Mouse (Mus musculus) thymus, postnatal 36 days (tissue): ENCODE data around the gene Jph4.

Experiments
- DNase-seq, 2 experiments: peaks; one replicate each; pipeline ENCODE4 v3.0.0; 2022; ENCODE audit warnings: mixed read lengths in 2 of 2

The Jph4 gene

GRCm38 (mm10) chr14:55093927-55094326 is 22.8 kb downstream of the Jph4 start:
- DNase-seq: no peak

DNA sequence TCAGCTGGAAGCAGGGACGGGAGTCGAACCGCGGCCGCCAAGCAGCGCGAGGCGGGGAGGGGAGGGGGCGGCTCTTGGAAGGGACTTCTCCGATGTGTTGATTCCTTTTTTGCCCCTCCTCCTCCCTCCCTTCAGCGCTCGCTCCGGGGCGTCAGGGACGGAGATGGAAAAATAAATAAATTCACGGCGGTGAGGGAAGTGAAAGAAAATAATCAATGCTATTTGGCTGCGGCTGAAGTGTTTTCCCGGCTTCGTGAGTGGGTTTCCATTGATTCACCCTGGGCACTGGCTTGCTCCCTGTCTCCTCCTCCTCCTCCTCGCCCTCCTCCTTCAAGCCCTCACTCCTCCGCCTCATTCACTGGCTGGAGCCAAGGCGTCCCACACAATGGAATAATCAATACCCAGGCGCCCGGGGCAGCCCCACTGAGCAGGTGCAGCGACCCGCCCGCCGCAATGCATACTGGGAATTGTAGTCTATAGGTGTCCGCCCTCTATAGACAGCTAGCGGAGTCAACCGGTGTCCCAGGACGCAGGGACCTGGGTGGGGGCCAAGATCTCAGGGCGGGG is 24.6 kb downstream of the Jph4 start, which contains the start of gene Zfhx2:
Gene Zfhx2 (minus strand): TSS at position 314 of the 567 bp plus-strand sequence.
- DNase-seq: peak; percentile 88 to 89

GRCm38 (mm10) chr14:55091209-55091865 is 25.4 kb downstream of the Jph4 start:
- DNase-seq: peak; percentile 27 to 43

- no peak for DNase-seq
Observed at GRCm38 (mm10) chr14:55089199-55089947, 27.4 kb downstream of the Jph4 start.

DNA sequence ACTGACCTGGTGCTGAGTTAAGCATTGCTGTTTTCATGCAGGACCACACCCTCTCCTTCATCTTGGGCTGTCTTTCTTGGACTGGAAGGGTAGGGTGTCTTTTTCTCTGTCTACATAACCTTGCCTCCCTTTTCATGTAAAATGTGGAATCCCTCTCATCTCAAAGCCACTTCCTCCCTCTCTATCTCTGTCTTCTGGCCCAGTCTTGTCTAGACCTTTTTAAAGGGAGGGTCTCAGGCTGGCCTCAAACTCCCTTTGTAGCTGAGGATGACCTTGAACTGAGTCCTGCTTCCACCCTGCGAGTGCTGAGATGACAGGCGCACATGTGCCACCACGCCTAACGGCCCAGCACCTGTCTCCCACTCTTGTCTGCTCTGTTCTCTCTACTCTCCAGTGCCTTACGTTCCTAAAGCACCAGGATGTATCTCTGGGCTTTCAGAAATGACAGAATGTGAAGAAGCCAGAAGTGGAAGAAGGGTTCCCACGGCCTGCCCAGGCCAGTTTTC is 30.7 kb downstream of the Jph4 start:
- no peak for DNase-seq

- DNase-seq: no peak
Observed at GRCm38 (mm10) chr14:55085324-55086008, 31.3 kb downstream of the Jph4 start.

DNA sequence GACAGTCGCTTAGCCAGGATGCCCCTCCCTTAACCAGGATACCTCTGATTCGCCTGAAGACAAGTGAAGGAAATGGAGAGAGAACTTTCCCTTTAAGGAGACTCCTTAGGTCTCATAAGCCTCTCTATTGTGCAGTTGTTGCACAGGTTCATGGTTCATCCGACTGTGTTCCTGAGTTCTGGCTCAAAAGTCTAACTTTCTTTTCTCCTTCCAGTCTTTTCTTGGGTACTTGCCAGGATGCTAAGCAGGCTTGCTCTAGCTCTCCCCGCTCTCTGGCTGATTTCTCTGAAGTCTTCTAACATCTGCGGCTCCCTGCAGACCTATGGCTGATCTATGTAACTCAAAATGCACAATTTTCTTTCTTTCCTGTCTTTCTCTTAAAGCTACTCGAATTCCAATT is 33.3 kb downstream of the Jph4 start:
- no peak for DNase-seq

DNA sequence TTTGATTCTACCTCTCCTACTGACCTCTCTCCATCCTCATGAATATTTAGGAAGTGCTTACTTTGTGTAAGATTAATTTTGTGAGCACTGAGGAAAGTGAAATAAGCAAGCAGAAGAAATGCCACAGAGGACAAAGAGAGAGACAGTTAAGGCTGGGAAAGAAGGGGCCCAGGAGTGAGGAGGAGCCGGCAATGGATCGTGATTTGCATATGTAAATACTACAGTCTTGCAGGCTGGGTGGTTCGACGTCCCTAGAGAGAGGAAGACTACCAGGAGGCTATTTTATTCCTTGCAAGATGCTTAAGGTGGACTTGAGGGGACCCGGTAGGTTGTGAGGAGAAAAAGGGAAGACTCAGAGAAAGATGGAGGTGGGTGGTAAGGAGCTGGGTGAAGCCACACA is 35.6 kb downstream of the Jph4 start:
- DNase-seq: no peak

GRCm38 (mm10) chr14:55079214-55079970 is 37.3 kb downstream of the Jph4 start:
- DNase-seq: peak; percentile 70 to 73

- no peak for DNase-seq
Observed at GRCm38 (mm10) chr14:55078366-55078989, 38.3 kb downstream of the Jph4 start.

DNA sequence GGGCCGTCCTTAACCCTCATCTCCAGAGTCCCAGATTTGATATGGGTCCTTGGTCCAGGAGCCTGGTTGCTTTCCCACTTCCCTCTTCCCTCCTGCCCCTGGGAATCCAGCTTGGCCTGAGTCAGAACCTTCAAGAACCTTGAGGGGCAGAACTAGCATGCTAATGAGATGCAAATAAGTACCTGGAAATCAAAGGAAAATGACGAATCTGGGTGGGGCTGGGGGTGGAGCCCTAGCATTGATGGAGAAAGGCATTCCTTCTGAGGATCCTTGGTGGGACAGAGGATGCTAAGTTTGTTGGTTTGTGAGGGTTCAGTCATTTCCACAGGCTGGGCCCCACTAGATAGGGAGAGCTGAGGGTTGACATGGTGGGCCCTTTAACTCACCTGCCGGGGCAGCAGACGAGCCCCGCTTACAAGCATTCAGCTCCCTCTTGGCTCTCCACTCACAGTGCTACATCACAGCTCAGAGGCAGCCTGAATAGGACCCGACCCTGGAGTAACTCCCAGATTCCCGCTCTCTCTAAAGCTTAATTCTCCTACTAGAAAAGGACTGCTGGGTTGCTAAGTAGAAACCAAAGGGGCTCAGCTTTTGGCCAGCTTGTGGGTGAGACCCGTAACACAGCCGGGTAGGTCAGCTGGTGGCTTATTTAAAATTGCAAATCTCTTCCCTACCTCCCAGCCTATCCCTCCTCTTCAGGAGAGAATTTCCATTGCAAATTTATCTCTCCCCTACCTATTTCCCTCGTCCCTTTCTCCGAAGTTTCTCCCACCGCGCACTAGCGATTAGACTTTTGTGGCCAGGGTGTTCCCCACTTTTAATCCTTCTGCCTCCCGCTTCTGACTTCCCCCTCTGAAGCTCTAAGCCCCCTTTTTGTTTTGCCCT is 39.0 kb downstream of the Jph4 start:
- no peak for DNase-seq

GRCm38 (mm10) chr14:55076956-55077355 is 39.8 kb downstream of the Jph4 start:
- no peak for DNase-seq

GRCm38 (mm10) chr14:55076224-55076623 is 40.5 kb downstream of the Jph4 start:
- no peak for DNase-seq

DNA sequence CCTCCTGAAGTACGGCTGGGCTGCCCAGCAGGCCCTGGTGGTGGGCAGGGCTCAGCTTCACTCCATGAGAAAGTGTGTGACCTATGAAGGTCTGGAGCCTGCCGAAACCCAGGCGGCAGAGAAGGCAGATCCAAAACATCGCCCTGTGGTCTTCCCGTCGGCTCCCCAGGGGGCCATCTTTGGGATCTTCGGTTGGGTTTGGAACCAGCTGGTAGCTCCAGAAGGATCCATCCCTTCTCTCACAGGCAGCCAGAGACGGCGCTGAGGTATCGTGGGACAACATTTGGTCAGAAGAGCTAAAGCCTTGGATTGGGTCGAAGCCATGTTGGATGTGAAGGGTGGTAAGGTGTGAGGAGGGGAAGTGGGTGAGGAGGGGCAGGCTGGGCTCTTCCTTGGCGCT is 42.3 kb downstream of the Jph4 start:
- DNase-seq: no peak

GRCm38 (mm10) chr14:55071756-55072155 is 45.0 kb downstream of the Jph4 start:
- DNase-seq: no peak

DNA sequence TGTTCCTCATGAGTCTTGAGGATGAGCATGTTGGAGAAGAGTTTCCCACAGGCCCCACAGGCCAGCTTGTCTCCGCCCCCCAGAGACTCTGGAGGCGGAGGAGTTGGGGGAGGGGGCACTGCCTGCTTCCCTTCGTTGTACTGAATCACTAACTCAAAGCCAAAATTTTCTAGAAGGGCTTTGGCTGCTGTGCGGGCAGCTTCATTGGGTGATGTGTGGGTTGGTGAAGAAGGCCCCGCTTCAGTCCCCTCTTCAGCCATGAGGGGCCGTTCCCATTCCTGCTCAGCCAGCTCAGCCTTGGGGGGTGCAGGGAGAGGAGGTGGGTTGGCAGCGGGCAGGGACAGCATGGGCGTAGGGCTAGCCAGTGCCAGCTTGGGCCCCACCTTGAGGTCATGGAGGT is 50.7 kb downstream of the Jph4 start:
- no peak for DNase-seq

DNA sequence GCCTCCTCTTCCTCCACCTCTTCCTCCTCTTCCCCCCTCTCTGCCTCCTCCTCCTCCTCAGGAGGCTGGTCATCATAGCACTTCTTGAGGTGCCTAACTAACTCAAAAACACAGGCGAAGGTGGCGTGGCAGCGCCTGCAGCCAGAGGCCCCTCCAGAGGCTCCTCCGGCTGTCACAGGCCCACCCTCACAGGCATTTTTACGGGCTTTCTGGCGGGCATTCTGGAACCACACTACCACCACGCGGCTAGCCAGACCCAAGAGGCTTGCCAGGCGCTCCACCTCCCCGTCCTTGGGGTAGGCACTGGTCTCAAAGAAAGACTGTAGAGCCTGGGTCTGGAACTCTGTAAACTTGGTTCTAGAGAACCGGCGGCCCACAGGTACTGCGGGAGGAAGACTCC is 51.3 kb downstream of the Jph4 start:
- DNase-seq: no peak

- no peak for DNase-seq
Observed at GRCm38 (mm10) chr14:55064481-55065370, 52.0 kb downstream of the Jph4 start.

- DNase-seq: no peak
Observed at GRCm38 (mm10) chr14:55063581-55064381, 53.0 kb downstream of the Jph4 start.
